Mouse (Mus musculus) forebrain, embryonic 14.5 days (tissue): ENCODE results near the gene Bricd5. TPM values are rescaled to one million over a fixed set of nuclear protein-coding genes. Genes with fewer than 3 reads are reported as not detected.
"Not testable (repeated sequence)": the region's sequence is repeated elsewhere in the genome, so short reads cannot be mapped to it uniquely, and the experiment has no call there.

Experiments used
- ATAC-seq: fragments of 200-750 bp; cut with Nextera tagmentation; 2 replicates; pipeline ENCODE4 v1.8.0; 2017; ENCODE audit warnings: mild to moderate bottlenecking, moderate library complexity
- DNase-seq: peaks from one replicate; pipeline ENCODE4 v3.0.0-alpha.2; 2015; ENCODE audit warnings: low spot score
- H3K27ac ChIP-seq: fragments of 300-500 bp; sonication (generic); 2 replicates; pipeline ENCODE4 v1.5.1; 2014; ENCODE audit warnings: low read depth, mild to moderate bottlenecking, control low read depth, low read length, moderate library complexity
- H3K27me3 ChIP-seq: fragments of 300-500 bp; sonication (generic); replicated peaks from 2 replicates; pipeline ENCODE4 v1.6.1; 2014; ENCODE audit warnings: low read length, control low read depth, mixed read lengths; ENCODE audit not compliant: control insufficient read depth, insufficient read depth
- H3K36me3 ChIP-seq: fragments of 300-500 bp; sonication (generic); 2 replicates; pipeline ENCODE4 v1.6.1; 2014; ENCODE audit warnings: low read length, control low read depth; ENCODE audit not compliant: control insufficient read depth, insufficient read depth
- H3K4me1 ChIP-seq: fragments of 300-500 bp; sonication (generic); 2 replicates; pipeline ENCODE4 v1.6.1; 2014; ENCODE audit warnings: antibody characterized with exemption, low read length, control low read depth; ENCODE audit not compliant: control insufficient read depth, insufficient read depth
- H3K4me2 ChIP-seq: fragments of 300-500 bp; sonication (generic); 2 replicates; pipeline ENCODE4 v1.6.1; 2014; ENCODE audit warnings: mild to moderate bottlenecking, control low read depth, low read length
- H3K4me3 ChIP-seq: fragments of 300-500 bp; sonication (generic); 2 replicates; pipeline ENCODE4 v1.5.1; 2014; ENCODE audit warnings: low read depth, low read length, control low read depth
- H3K9ac ChIP-seq: fragments of 300-500 bp; sonication (generic); 2 replicates; pipeline ENCODE4 v1.6.1; 2014; ENCODE audit warnings: mild to moderate bottlenecking, low read length, control low read depth, moderate library complexity
- H3K9me3 ChIP-seq: fragments of 300-500 bp; sonication (generic); replicated peaks from 2 replicates; pipeline ENCODE4 v1.6.1; 2016; ENCODE audit warnings: low read length, control low read depth, mixed read lengths; ENCODE audit not compliant: control insufficient read depth
- WGBS: fragments of 180-500 bp; shearing (Covaris S2); extraction: QIAGEN DNeasy Blood & Tissue Kit; methylation state at CpG from one replicate; pipeline ENCODE4 v1.1.7; 2014; 5-methylcytosine and 5-hydroxymethylcytosine counted together
- polyA plus RNA-seq: library from polyadenylated mRNA; unstranded; fragments of >200 nt; fragmentation: Nextera tagmentation; extraction: Ambion mirVana; gene quantifications from 2 replicates; pipeline ENCODE4 v1.2.1, GENCODE M21; 2014

Gene Bricd5
- polyA plus RNA-seq: 0.38 and 1.3 TPM in 2 replicates

- Histone ChIP-seq H3K4me1 (peaks cover 22% of the 10 kb centered on the region), H3K27ac (no peak within 1 kb of the TSS), H3K27me3 (no peaks in the 10 kb centered on the region), H3K4me2 (no peak within 1 kb of the TSS), H3K36me3 (peaks cover 54% of the 10 kb centered on the region), H3K4me3 (no peak within 1 kb of the TSS), H3K9ac (0 out of 2 replicates have a peak within 1 kb of the TSS, but pooled peaks have one; percentile 83), H3K9me3 (no peaks in the 10 kb centered on the region)
- ATAC-seq (no peak), DNase-seq (no peak)
- 77% methylated on average over 6 of the region's 6 CpGs for WGBS
Observed at GRCm38 (mm10) chr17:24473612-24474275, at the start of gene Bricd5. Bricd5 (plus strand) TSS chr17:24473884.

- DNase-seq (no peak), ATAC-seq (no peak)
- H3K4me2 ChIP-seq: no peak overlapping the region
- no peak overlapping the region for H3K27ac ChIP-seq
- 95% methylated on average over 5 of the region's 5 CpGs for WGBS
- no peak overlapping the region for H3K9ac ChIP-seq
- H3K4me3 ChIP-seq: no peak overlapping the region
- no peaks in the 10 kb centered on the region for H3K27me3 ChIP-seq
- no peaks in the 10 kb centered on the region for H3K4me1 ChIP-seq
- H3K9me3 ChIP-seq: no peaks in the 10 kb centered on the region
- peaks cover 57% of the 10 kb centered on the region for H3K36me3 ChIP-seq
Observed at GRCm38 (mm10) chr17:24424489-24424888, 49.2 kb upstream of the Bricd5 start.

- WGBS: 79% methylated on average over 5 of the region's 8 CpGs
- not testable (repeated sequence) for DNase-seq, H3K4me3 ChIP-seq, H3K4me2 ChIP-seq, H3K27me3 ChIP-seq, H3K9ac ChIP-seq, H3K4me1 ChIP-seq, H3K27ac ChIP-seq, ATAC-seq, H3K9me3 ChIP-seq
- H3K36me3 ChIP-seq: peaks cover 49% of the 10 kb centered on the region
Observed at GRCm38 (mm10) chr17:24425326-24425725, 48.4 kb upstream of the Bricd5 start.

GRCm38 (mm10) chr17:24425905-24426304 lies 47.8 kb upstream of the Bricd5 start:
- Histone ChIP-seq H3K4me2 (no peak overlapping the region; the same call in 1 of the 2 replicates), H3K9ac (no peak overlapping the region), H3K36me3 (peaks cover 43% of the 10 kb centered on the region), H3K4me1 (no peaks in the 10 kb centered on the region), H3K27me3 (no peaks in the 10 kb centered on the region), H3K4me3 (peak overlapping the region; percentile 66; the same call in 1 of the 2 replicates), H3K27ac (peak overlapping the region; percentile 95; the same call in 1 of the 2 replicates), H3K9me3 (no peaks in the 10 kb centered on the region)
- ATAC-seq (no peak), DNase-seq (no peak)
- 85% methylated on average over 7 of the region's 7 CpGs for WGBS

- Histone ChIP-seq H3K9ac (peak within 1 kb of the TSS; percentile 85), H3K36me3 (peaks cover 36% of the 10 kb centered on the region), H3K9me3 (no peaks in the 10 kb centered on the region), H3K27me3 (no peaks in the 10 kb centered on the region), H3K27ac (peak within 1 kb of the TSS; percentile 95), H3K4me1 (no peaks in the 10 kb centered on the region), H3K4me2 (peak within 1 kb of the TSS; percentile 64), H3K4me3 (peak within 1 kb of the TSS; percentile 66)
- DNase-seq (peak; percentile 93), ATAC-seq (peak; percentile 97)
- under 1% methylated on average over 48 of the region's 48 CpGs for WGBS
Observed at GRCm38 (mm10) chr17:24426471-24427169, 47.1 kb upstream of the Bricd5 start, which contains the start of gene Eci1. Eci1 (plus strand) TSS chr17:24426641.

GRCm38 (mm10) chr17:24427170-24427557 lies 46.5 kb upstream of the Bricd5 start:
- Histone ChIP-seq H3K36me3 (peaks cover 30% of the 10 kb centered on the region), H3K4me2 (peak overlapping the region; percentile 64), H3K9ac (peak overlapping the region; percentile 85), H3K4me3 (peak overlapping the region; percentile 66), H3K27ac (no peak overlapping the region), H3K4me1 (no peaks in the 10 kb centered on the region), H3K9me3 (no peaks in the 10 kb centered on the region), H3K27me3 (no peaks in the 10 kb centered on the region)
- 5% methylated on average over 8 of the region's 8 CpGs for WGBS
- no peak for DNase-seq
- no peak for ATAC-seq

GRCm38 (mm10) chr17:24429201-24429983 lies 44.3 kb upstream of the Bricd5 start:
- WGBS: 87% methylated on average over 14 of the region's 14 CpGs
- DNase-seq (no peak), ATAC-seq (no peak)

GRCm38 (mm10) chr17:24437016-24437415 lies 36.7 kb upstream of the Bricd5 start:
- no peaks in the 10 kb centered on the region for H3K9me3 ChIP-seq
- no peak overlapping the region for H3K4me2 ChIP-seq
- H3K27me3 ChIP-seq: no peaks in the 10 kb centered on the region
- no peak overlapping the region for H3K4me3 ChIP-seq
- 74% methylated on average over 5 of the region's 5 CpGs for WGBS
- H3K36me3 ChIP-seq: peaks cover 61% of the 10 kb centered on the region
- 0 out of 2 replicates have a peak, but pooled peaks have one; percentile 23 for ATAC-seq
- H3K27ac ChIP-seq: no peak overlapping the region
- no peak overlapping the region for H3K9ac ChIP-seq
- peak; percentile 62 for DNase-seq
- no peaks in the 10 kb centered on the region for H3K4me1 ChIP-seq

More at GRCm38 (mm10) chr17:24429201-24429983, 44.3 kb upstream of the Bricd5 start:
- Histone ChIP-seq H3K27me3 (no peaks in the 10 kb centered on the region), H3K4me2 (no peak overlapping the region), H3K4me3 (no peak overlapping the region), H3K9ac (no peak overlapping the region), H3K9me3 (no peaks in the 10 kb centered on the region), H3K4me1 (no peaks in the 10 kb centered on the region), H3K27ac (no peak overlapping the region), H3K36me3 (peaks cover 15% of the 10 kb centered on the region)
